Mouse (Mus musculus) heart, postnatal 0 days (tissue): ENCODE results near the gene Mier1. TPM values are rescaled to one million over a fixed set of nuclear protein-coding genes. Genes with fewer than 3 reads are reported as not detected.

Experiments used
- ATAC-seq: fragments of 200-750 bp; cut with Nextera tagmentation; 2 replicates; pipeline ENCODE4 v1.8.0; 2017; ENCODE audit warnings: low read depth, moderate number of reproducible peaks, moderate library complexity; ENCODE audit not compliant: insufficient read depth
- DNase-seq: peaks from one replicate; pipeline ENCODE4 v3.0.0-alpha.2; 2016; ENCODE audit warnings: low spot score
- H3K27ac ChIP-seq: fragments of 300-500 bp; sonication (generic); 2 replicates; pipeline ENCODE4 v1.5.1; 2014; ENCODE audit warnings: low read depth, mild to moderate bottlenecking
- H3K27me3 ChIP-seq: fragments of 300-500 bp; sonication (generic); 2 replicates; pipeline ENCODE4 v1.6.1; 2014; ENCODE audit warnings: low read length, mixed read lengths; ENCODE audit not compliant: control insufficient read depth, insufficient read depth
- H3K36me3 ChIP-seq: fragments of 300-500 bp; sonication (generic); replicated peaks from 2 replicates; pipeline ENCODE4 v1.6.1; 2014; ENCODE audit warnings: low read length, mixed read lengths; ENCODE audit not compliant: control insufficient read depth, insufficient read depth
- H3K4me1 ChIP-seq: fragments of 300-500 bp; sonication (generic); 2 replicates; pipeline ENCODE4 v1.6.1; 2014; ENCODE audit warnings: antibody characterized with exemption; ENCODE audit not compliant: control insufficient read depth, insufficient read depth
- H3K4me2 ChIP-seq: fragments of 300-500 bp; sonication (generic); 2 replicates; pipeline ENCODE4 v1.6.1; 2014; ENCODE audit warnings: low read depth, mild to moderate bottlenecking, low read length, moderate library complexity
- H3K4me3 ChIP-seq: fragments of 300-500 bp; sonication (generic); 2 replicates; pipeline ENCODE4 v1.5.1; 2014; ENCODE audit warnings: low read depth, low read length
- H3K9ac ChIP-seq: fragments of 300-500 bp; sonication (generic); replicated peaks from 2 replicates; pipeline ENCODE4 v1.6.1; 2014; ENCODE audit warnings: low read depth, low read length, mixed read lengths
- H3K9me3 ChIP-seq: fragments of 300-500 bp; sonication (generic); replicated peaks from 2 replicates; pipeline ENCODE4 v1.6.1; 2016; ENCODE audit warnings: low read length; ENCODE audit not compliant: control insufficient read depth
- CTCF ChIP-seq: IDR thresholded peaks from 2 replicates; pipeline ENCODE4 v1.5.1; 2016; ENCODE audit warnings: antibody characterized with exemption, control low read depth, low read depth
- EP300 ChIP-seq: IDR thresholded peaks from 2 replicates; pipeline ENCODE4 v1.6.1; 2016; ENCODE audit warnings: antibody characterized with exemption, low read depth
- WGBS: fragments of 180-500 bp; shearing (Covaris S2); extraction: QIAGEN DNeasy Blood & Tissue Kit; methylation state at CpG from one replicate; pipeline ENCODE4 v1.1.7; 2014; 5-methylcytosine and 5-hydroxymethylcytosine counted together
- polyA plus RNA-seq: library from polyadenylated mRNA; unstranded; fragments of >200 nt; fragmentation: Nextera tagmentation; extraction: Ambion mirVana; gene quantifications from 2 replicates; pipeline ENCODE4 v1.2.1, GENCODE M21; 2015
- total RNA-seq: library from RNA; depleted of rRNA; stranded (reverse); fragments of >200 nt; gene quantifications from 2 replicates; pipeline ENCODE4 v1.2.3, GENCODE M21; 2014; ENCODE audit warnings: low replicate concordance; rRNA removed

The Mier1 gene
- total and polyA plus RNA-seq, 2 experiments from 2014 or later = 29.1 to 43.4 TPM

DNA sequence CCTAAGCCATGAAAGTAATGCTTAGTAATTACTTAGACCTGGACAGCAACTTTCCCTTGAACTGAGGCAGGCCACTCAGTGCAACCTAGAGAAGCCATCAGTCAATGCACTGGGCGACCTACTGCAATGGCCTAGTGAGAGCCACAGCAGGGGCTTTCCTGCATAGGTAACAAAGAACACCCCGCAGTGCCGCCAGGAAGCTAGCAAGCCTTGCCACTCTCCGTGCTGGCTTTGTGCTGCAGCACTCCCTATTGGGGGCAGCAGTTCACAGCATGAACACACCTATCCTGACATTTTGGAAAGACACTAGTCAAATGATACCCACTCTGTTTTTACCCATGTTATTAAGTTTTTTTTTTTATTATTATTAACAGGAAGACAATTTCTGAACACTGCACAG is 84.9 kb downstream of the Mier1 start:
- Histone ChIP-seq H3K9me3 (no peaks in the 10 kb centered on the region), H3K27me3 (no peaks in the 10 kb centered on the region), H3K4me3 (no peak overlapping the region), H3K27ac (no peak overlapping the region), H3K4me2 (no peak overlapping the region), H3K4me1 (no peaks in the 10 kb centered on the region), H3K9ac (no peak overlapping the region), H3K36me3 (peaks cover 39% of the 10 kb centered on the region)
- TF ChIP-seq CTCF (no peak), EP300 (no peak)
- DNase-seq (no peak), ATAC-seq (no peak)
- 70% methylated on average over 4 of the region's 4 CpGs for WGBS

DNA sequence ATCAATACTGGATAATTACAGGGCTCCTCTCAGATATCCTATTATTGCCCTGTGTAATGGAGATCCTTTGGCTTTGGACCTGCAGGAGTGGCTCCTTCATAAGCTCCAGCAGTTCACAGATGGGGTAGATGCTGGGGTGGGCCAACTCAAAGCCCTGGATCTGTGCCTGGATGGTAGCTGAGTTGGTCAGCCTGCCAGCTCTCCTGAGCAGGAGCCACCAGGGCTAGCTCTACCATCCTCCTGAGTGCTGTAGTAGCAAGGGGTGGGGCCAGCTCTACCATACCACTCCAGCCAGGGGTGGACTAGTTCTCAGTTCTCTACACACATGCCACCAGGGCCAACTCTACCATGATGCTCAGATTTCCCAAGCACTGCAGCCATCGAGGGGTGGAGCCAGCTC is 85.9 kb downstream of the Mier1 start:
- 100% methylated on average over 1 of the region's 1 CpGs for WGBS
- no peak for ATAC-seq
- H3K9me3 ChIP-seq = no peaks in the 10 kb centered on the region

GRCm38 (mm10) chr4:103203646-103204045 is 89.5 kb downstream of the Mier1 start:
- Histone ChIP-seq H3K27ac (no peak overlapping the region), H3K27me3 (no peaks in the 10 kb centered on the region), H3K36me3 (peaks cover 51% of the 10 kb centered on the region), H3K4me2 (no peak overlapping the region), H3K9ac (no peak overlapping the region), H3K9me3 (no peaks in the 10 kb centered on the region), H3K4me3 (no peak overlapping the region), H3K4me1 (no peaks in the 10 kb centered on the region)
- no peak for ATAC-seq
- DNase-seq = no peak
- TF ChIP-seq CTCF = no peak
- no peak for TF ChIP-seq EP300
- 70% methylated on average over 2 of the region's 2 CpGs for WGBS

More for the DNA sequence above, 85.9 kb downstream of the Mier1 start:
- Histone ChIP-seq H3K27me3 (no peaks in the 10 kb centered on the region), H3K4me2 (no peak overlapping the region), H3K9ac (no peak overlapping the region), H3K27ac (no peak overlapping the region), H3K4me1 (no peaks in the 10 kb centered on the region), H3K4me3 (no peak overlapping the region), H3K36me3 (peaks cover 42% of the 10 kb centered on the region)
- TF ChIP-seq CTCF (no peak), EP300 (no peak)
- DNase-seq = no peak

DNA sequence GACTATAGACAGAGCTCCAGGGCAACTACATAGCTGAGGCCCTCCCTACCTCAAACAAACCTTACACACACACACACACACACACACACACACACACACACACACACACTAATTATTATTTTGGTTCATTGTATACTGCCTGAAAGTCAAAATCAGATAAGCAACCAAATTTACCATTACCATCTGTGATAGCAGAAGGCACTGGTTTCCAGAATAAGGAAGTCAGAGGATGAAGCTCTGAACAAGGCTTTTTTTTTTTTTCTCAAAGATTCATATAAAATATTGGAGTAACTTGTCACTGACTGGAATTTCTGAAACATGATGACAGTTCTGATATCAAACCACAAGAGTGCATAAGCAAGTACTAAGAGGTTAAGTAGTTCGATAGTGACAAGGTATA is 94.4 kb downstream of the Mier1 start:
- TF ChIP-seq CTCF (no peak), EP300 (no peak)
- 83% methylated on average over 1 of the region's 1 CpGs for WGBS
- H3K4me1 ChIP-seq = 0 out of 2 replicates have a peak, but pooled peaks cover 6% of the 10 kb centered on the region
- no peak overlapping the region for H3K4me3 ChIP-seq
- H3K27me3 ChIP-seq = no peaks in the 10 kb centered on the region
- H3K9ac ChIP-seq = no peak overlapping the region
- no peak overlapping the region for H3K4me2 ChIP-seq
- no peaks in the 10 kb centered on the region for H3K9me3 ChIP-seq
- DNase-seq (no peak), ATAC-seq (no peak)
- peaks cover 50% of the 10 kb centered on the region for H3K36me3 ChIP-seq
- no peak overlapping the region for H3K27ac ChIP-seq

- H3K9ac ChIP-seq = peak overlapping the region; percentile 97
- no peak for ATAC-seq
- H3K4me1 ChIP-seq = 0 out of 2 replicates have a peak, but pooled peaks cover 6% of the 10 kb centered on the region
- peak overlapping the region; percentile 95 for H3K27ac ChIP-seq
- peak; percentile 23 for DNase-seq
- H3K27me3 ChIP-seq = no peaks in the 10 kb centered on the region
- TF ChIP-seq CTCF (no peak), EP300 (no peak)
- no peaks in the 10 kb centered on the region for H3K9me3 ChIP-seq
- H3K36me3 ChIP-seq = peaks cover 20% of the 10 kb centered on the region
- 5% methylated on average over 30 of the region's 30 CpGs for WGBS
- H3K4me2 ChIP-seq = peak overlapping the region; percentile 71
- H3K4me3 ChIP-seq = peak overlapping the region; percentile 80
These were observed 99.8 kb downstream of the Mier1 start for GRCm38 (mm10) chr4:103213859-103214497.

DNA sequence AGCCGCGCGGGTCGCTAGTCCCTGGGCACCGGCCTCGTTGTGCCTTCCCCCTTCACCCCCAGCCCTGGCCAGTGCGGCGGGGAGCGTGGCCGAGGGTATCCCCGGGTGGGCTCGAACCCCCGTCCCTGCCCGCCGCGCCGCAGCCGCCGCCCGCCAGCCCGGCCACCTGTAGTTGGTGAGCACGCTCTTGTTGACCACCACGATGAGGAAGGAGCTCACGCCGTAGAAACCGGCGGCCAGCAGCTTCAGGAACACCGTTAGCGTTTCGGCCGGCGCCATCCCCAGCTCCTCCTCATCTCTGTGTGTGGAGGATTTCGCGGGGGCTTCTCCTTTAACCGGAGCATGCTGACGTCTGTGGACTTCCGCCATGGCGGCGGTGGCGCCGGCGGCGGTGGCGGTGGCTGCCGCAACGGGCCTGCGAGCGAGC is 100.3 kb downstream of the Mier1 start:
- Histone ChIP-seq H3K4me3 (peak overlapping the region; percentile 80), H3K4me1 (0 out of 2 replicates have a peak, but pooled peaks cover 6% of the 10 kb centered on the region), H3K36me3 (peaks cover 15% of the 10 kb centered on the region), H3K27ac (peak overlapping the region; percentile 95), H3K9ac (peak overlapping the region; percentile 97), H3K4me2 (peak overlapping the region; percentile 71), H3K27me3 (no peaks in the 10 kb centered on the region), H3K9me3 (no peaks in the 10 kb centered on the region)
- ATAC-seq (peak; percentile 83), DNase-seq (peak; percentile 55)
- under 1% methylated on average over 46 of the region's 48 CpGs for WGBS
- no peak for TF ChIP-seq EP300
- no peak for TF ChIP-seq CTCF

Other genes with a start within 250 kb of the Mier1 start
- gene Tctex1d1, start 135.8 kb upstream of the Mier1 start, total RNA-seq = not detected in 2 replicates
- 0.21 TPM in 1 of 2 replicates, not detected in the other for gene Tctex1d1, start 135.8 kb upstream of the Mier1 start, polyA plus RNA-seq
- not detected in 2 replicates for gene Insl5, start 87.5 kb upstream of the Mier1 start, total RNA-seq
- not detected in 2 replicates for gene Insl5, start 87.5 kb upstream of the Mier1 start, polyA plus RNA-seq
- gene Wdr78, start 165 bp downstream of the Mier1 start, total RNA-seq = 0.11 and 0.81 TPM in 2 replicates
- gene Wdr78, start 165 bp downstream of the Mier1 start, polyA plus RNA-seq = 0.18 and 0.40 TPM in 2 replicates
- gene Slc35d1, start 100.8 kb downstream of the Mier1 start, total RNA-seq = 2.6 and 4.8 TPM in 2 replicates
- 3.4 and 4.2 TPM in 2 replicates for gene Slc35d1, start 100.8 kb downstream of the Mier1 start, polyA plus RNA-seq
- gene 4921539E11Rik, start 176.5 kb downstream of the Mier1 start, total RNA-seq = not detected in 2 replicates
- not detected in 2 replicates for gene 4921539E11Rik, start 176.5 kb downstream of the Mier1 start, polyA plus RNA-seq
- 20.3 TPM in 2 replicates for gene Oma1, start 199.4 kb downstream of the Mier1 start, total RNA-seq
- 19.0 and 21.9 TPM in 2 replicates for gene Oma1, start 199.4 kb downstream of the Mier1 start, polyA plus RNA-seq